Mouse (Mus musculus) spleen, adult 10 weeks (tissue): Measurements from ENCODE around the gene Vmn1r75. TPM values are rescaled to one million over a fixed set of nuclear protein-coding genes. Genes with fewer than 3 reads are reported as not detected.

Experiments
- polyA plus RNA-seq: library from polyadenylated mRNA; stranded (reverse); fragments of 350-450 nt; fragmentation: Illumina TruSeq; extraction: RNeasy Lipid Tissue Mini Kit (QIAGEN cat#74804); gene quantifications from one replicate; pipeline ENCODE4 v1.2.3, GENCODE M21; 2015; ENCODE audit warnings: low replicate concordance; ENCODE audit not compliant: insufficient read depth

Vmn1r75 gene
- polyA plus RNA-seq, result not detected

DNA sequence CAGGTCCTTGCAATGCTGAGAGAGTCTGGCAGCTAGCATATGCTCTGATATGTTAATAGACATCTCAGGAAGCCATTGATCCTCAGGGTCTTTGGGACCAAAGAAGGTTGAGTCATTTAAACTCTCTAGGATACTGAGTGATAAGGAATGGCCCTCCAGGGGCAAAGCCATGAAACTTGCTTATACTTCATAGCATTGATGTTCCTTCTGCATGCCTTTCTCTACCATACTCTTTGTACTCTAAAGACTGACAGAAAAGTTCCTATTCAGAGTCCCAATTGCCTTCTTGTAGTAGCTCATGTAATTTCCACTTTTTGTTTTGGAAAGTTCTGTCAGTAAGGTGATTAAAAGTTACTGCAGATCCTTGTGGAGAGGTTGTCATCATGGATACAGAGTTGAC, at the start of gene Vmn1r75:
TSS of gene Vmn1r75 (plus strand) at position 301 of the 400 bp plus-strand sequence.

DNA sequence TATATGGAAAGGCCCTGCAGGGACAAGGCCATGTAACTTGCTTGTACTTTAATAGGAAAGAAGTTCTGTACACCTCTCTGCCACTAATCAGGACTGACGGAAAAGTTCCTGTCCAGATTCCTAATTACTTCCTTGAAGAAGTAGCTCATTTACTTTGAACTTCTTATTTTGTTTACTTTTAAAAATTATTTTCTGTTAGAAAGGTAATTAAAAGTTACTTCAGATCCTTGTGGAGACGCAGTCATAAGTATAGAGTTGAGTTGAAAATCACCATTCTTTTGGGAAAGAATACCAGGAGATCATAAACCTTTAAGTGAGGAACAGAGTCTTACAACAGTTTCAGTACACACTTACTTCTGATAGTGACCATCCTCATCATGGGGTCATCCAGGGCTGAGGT, 40.8 kb upstream of the Vmn1r75 start, which contains the start of gene Vmn1r74:
TSS of gene Vmn1r74 (plus strand) at position 301 of the 400 bp plus-strand sequence.

Other genes starting within 250 kb of the Vmn1r75 start
- gene Vmn1r72, start 194.5 kb upstream of the Vmn1r75 start, polyA plus RNA-seq, result not detected
- not detected for gene Vmn1r73, start 144.4 kb upstream of the Vmn1r75 start, polyA plus RNA-seq
- gene Vmn1r74, start 40.6 kb upstream of the Vmn1r75 start, polyA plus RNA-seq, result not detected
- not detected for gene Vmn1r76, start 63.6 kb downstream of the Vmn1r75 start, polyA plus RNA-seq
- not detected for gene Vmn1r77, start 162.1 kb downstream of the Vmn1r75 start, polyA plus RNA-seq